Mouse (Mus musculus) urinary bladder, postnatal 14 days (tissue): ENCODE measurements around the gene Fnbp4.

Experiments used
- DNase-seq: peaks from one replicate; pipeline ENCODE4 v3.0.0; 2021; ENCODE audit warnings: low spot score

Fnbp4 gene

DNA sequence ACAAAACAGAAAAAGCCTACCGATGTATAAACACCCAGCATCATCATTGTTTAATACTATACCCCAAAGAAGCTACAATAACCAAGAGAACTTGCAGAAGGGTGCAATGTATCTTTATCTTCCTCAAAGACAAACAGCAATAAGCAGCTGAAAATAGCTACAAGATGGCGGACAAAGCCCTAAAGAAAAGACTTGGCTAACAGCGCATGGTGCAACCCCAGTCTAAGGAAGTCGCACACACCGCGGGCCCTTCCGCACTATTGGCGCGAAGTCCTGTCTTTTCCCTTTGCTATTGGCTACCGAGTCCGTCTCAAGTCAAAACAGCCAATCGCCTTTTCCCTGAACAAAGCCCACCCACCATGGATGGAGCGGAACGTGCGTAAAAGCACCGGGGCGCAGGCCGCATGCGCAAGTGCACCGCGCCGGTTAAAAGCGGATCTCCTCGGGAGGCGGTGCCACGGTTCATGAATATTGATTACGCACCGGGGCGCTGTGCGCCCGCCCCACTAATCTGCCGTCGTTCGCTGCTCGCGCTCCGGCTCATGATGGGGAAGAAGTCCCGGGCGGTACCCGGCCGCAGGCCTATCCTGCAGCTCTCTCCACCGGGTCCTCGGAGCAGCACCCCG lies at the start of gene Fnbp4:
Gene Fnbp4, plus strand, starts transcription at position 318 of the 626 bp plus-strand sequence.
- peak; percentile 98 for DNase-seq

DNA sequence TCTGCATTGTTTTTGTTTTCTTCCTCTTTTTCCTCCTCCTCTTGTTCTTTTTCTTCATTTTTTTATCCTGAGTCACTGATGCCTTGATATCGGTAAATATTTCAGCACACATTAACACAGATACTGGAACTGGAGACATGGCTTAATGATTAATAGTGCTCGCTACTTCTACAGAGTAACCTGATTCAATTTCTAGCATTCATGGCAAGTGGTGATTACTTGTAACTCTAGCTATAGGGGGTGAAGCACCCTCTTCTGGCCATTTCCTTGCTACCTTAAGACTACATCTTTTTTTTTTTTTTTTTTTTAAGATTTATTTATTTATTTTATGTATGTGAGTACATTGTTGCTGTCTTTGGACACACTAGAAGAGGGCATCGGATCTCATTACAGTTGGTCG lies 44.2 kb upstream of the Fnbp4 start:
- no peak for DNase-seq

DNA sequence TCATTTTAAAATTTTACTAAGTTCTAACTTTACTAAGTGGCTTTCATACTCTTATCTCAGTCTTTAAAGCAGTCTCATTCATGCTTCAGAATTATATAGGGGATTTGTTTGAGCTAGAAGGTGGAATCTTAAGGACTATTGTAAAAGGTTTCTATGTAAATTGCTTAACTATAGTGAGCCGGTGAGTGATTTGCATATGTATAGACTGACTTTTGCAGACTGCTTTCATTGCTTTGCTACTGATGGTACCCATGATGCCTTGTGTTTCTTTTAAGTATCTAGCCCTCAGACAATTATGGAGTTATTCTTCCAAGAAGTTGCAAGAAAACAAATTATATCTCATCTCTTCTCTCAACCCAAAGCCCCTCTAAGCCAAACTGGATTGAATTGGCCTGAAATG lies 36.6 kb upstream of the Fnbp4 start:
- no peak for DNase-seq

DNA sequence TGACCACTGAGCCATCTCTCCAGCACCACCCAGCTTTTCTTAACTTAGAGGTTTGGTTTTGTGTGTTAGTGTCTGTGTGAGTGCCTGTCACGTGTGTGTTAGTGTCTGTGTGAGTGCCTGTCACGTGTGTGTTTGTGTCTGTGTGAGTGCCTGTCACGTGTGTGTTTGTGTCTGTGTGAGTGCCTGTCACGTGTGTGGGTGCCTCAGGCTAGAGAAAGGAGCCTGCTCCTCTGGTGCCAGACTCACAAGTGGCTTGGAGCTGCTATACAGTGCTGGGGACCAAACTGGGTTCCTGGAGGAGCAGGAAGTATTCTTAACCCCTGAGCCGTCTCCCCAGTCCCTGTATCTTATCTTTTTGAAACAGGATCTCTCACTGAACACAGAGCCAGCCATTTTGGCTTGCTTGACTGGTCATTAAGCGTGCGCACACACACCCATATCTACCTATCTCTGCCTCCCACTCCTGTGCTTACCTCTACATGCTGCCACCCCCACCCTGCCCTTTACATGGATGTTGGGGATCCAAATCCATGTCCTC lies 29.5 kb upstream of the Fnbp4 start:
- DNase-seq = no peak

DNA sequence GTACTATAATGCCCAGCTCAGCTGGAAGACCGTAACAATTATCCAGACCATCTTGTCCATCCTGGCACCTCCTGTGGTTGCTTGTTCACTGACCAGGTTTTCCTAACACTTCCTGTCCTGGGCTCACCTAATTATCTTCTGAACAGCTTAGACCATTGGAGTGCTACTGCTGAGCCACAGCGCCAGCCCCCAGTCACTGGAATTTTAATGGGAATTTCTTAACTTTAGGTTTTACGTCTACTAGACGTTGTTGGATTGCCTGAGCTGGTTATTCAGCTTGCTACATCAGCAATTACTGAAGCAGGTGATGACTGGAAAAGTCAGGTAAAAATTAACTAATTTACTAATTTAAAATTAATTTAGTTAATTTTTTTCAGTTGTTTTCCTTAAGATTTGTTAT lies 27.8 kb upstream of the Fnbp4 start:
- DNase-seq = no peak

DNA sequence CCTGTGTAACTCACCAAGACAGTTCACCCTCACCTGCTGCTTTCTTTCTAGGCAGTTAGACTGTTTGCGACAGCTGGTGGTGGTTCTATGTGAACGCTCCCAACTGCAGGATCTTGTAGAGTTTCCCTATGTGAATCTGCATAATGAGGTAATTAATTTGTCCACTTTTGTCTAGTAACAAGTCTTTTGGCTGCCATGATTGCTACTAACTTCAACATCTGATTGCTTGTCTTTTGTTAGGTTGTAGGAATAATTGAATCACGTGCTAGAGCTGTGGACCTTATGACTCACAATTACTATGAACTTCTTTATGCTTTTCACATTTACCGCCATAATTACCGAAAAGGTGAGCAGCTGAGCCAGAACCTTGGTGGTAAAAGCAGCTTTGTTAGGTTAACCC lies 27.2 kb upstream of the Fnbp4 start:
- DNase-seq = no peak

DNA sequence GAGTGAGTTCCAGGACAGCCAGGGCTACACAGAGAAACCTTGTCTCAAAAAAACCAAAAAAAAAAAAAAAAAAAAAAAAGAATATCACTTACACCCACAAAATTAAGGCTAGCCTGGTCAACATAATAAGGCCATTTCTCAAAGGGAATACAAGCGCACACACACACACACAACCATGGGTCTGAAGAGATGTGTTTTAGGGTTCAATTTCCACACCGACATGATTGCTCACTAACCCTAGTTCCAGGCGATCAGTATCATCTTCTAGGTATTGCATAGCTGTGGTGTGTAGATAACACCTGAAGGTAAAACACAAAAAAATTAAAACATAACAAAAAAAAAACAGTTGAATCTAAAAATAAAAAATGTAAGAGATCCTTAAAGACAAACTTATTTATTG lies 18.4 kb upstream of the Fnbp4 start:
- no peak for DNase-seq

DNA sequence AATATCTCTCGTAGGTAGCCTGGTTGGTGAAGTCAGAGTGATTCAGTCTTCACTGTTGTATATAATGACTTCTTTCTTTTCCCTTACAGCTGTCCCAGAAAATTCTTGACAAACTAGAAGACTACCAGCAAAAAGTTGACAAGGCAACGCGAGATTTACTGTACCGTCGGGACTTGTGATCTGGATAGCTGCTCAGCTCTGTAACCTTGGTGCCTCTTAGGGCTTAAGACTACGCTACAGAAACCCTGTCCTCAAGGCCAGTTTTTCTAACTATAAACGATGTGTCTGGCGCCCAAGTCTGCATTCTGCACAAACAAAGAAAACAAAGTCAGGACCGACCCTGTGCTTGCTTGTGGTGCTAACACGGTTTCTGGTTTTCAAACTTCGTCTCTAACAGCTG lies 9.8 kb upstream of the Fnbp4 start:
- DNase-seq = no peak

DNA sequence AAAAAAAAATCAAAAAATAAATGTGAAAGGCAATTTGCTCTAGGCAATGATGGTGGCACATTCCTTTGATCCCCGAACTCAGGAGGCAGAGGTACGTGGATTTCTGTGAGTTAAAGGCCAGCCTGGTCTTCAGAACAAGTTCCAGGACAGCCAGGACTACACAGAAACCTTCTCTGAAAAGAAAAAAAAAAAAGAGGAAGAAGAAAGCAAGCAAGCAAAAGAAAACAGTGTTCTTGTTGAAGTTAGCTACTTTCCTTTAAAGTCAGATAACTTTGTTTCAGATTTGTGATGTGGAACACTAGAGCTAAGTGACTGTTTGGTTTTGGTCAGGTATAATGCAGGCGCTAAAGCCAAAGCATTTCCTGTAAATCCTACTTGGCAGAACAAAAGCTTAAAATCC lies 6.4 kb upstream of the Fnbp4 start:
- no peak for DNase-seq

DNA sequence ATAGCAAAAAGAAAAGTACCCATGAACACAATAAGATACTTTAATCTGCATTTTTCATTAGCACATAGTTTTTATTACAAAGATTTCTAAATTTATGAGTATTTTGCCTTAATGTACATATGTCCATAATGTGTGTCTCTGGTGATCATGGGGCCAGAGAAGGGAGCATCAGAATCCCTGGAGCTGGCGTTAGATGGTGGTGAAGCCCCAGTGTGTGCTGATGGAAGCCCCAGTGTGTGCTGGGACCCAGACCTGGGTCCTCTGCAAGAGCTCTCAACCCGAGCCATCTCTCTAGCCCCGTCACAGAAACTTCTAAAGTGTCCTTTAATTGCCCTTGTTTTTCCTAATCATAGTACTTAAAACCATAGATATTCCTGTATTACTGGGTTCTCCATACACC lies 5.8 kb upstream of the Fnbp4 start:
- DNase-seq = no peak

DNA sequence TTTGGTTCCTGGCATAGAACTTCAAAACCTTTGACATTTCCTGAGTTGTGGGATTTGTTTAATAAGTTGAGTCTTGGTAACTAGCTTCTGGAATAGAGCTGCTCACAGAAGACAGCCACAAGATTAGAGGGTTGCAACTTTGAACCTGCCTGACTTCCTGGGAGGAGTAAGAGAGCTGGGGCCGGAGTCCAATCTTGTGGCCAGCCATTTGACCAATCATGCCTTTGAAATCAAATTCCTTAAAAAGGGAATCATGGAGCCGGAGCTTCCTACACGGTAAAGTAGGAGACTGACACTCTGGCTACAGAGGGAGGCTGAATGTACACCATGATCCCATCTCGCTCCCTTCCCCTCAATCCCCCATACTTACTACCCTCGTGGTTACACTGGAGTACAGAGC lies 5.2 kb upstream of the Fnbp4 start:
- DNase-seq = no peak

DNA sequence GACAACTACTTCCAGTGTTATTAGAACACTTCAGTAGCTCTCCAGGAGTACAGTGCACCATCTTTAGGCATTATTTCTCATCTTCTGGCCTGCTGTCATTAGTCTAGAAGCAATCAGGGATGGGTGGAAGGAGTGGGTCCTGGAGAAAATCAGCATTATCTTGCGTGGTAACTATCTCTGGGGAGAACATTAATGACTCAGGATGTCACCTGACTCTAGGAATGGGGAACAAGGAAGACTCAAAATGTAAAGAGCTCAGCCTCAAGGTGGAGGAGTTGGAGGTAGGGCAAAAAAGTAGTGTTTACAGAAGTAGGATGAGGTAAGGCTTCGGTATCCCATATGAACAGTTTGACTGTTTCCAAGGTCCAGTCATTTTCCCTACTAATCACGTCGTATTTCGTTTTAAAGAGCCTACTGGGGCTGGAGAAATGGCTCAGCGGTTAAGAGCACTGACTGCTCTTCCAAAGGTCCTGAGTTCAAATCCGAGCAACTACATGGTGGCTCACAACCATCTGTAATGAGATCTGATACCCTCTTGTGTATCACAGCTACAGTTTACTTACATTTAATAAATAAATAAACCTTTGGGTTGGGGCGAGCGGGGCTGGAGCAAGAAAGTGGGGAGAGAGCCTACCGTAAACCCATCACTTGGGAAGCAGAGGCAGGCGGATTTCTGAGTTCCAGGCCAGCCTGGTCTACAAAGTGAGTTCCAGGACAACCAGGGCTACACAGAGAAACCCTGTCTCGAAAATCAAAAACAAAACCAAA lies 701 bp upstream of the Fnbp4 start:
- DNase-seq = no peak

DNA sequence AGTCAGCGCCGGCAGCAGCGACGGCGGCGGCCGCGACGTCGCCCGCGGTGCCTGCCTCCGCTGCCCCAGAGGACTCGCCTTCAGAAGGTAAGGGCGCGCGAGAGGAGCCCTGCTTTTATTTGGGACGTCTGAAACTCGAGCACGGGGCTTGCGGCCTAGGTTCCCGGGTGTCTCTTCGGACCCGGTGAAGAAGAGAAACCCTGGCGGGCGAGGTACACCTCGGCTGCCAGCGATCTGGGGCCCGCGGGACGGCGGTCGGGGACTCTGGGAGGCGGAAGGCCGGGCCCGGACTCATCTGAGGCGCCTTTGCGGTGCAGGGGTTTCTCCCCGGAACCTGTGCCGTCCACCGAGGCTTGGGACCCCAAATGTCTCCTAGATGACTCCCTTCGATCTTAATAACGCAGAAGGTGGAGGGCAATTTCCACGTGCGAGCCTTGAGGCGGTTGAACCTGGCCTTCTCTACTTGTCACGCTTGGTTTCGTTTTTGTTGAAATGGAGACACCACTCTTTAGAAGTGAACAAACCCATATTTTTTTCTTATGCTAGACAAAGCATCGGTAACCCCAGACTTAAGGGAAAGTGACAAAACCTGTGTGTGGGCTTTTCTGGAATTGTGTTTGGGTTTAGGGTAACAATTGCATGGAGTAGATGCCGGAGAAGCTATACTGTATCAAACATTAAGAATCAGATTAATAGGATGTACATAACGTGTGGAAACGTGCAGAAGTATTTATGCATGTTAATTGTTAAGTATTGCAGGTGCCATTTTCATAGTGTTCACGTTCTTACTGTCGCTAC lies 769 bp downstream of the Fnbp4 start:
- no peak for DNase-seq

DNA sequence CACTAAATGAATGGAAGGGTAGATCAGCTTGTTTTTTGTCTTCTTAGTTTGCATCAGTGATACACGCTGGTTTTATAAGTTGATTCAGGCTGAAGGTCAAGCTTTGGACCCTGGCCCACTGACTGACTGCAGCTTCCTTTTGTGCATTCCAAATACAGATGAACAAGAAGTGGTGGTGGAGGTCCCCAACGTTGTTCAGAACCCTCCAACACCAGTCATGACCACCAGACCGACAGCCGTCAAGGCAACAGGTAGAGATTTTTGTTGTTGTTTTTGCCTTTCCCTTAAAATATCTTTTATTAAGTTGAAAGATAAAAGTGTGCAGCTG lies 1.3 kb downstream of the Fnbp4 start:
- DNase-seq = no peak

DNA sequence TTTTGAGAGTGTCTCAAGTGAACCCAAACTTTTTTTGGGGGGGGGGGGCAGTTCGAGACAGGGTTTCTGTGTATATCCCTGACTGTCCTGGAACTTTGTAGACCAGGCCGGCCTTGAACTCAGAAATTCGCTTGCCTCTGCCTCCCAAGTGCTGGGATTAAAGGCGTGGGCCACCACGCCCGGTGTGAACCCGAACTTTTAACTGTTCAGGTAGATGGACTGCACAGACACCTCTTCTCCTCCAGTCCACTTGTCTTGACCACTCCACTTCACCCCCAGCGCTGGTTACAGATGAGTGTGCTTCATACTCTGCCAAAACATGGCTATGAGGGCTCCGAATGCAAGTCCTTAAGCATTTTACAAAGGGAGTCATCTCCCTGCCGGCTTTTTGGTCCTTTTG lies 2.0 kb downstream of the Fnbp4 start:
- no peak for DNase-seq

DNA sequence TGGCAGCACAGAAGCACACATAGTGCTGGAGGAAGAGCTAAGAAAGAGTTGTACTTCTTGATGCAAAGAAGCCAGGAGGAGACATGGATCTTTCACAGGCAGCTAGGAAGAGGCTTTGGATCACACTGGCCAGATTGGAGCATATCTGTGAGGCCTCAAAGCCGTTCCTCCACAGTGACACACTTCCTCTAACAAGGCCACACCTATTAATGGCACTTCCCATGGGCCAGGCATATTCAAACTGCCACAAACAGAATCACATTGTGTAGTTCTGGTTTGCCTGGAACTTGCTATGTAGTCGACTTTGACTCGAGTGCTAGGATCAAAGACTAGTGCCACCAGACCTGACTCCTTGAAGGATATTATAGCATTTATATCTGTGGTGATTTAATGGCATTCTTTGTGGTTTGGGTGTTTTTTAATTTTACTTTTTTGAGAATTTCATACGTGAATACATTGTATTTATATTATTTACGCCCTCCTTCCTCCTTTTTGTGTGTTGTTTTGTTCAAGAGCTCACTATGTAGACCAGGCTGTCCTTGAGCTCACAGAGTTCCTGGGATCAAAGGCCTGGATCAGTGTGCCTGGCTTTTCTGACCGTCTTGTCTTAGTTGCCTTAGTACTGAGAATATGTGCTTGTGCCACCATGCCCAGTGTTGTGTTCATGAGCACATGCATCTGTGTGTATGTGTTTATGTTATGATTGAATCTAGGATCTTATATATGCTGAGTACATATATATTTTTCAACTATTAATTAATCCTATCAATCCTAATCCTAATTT lies 4.7 kb downstream of the Fnbp4 start:
- no peak for DNase-seq

DNA sequence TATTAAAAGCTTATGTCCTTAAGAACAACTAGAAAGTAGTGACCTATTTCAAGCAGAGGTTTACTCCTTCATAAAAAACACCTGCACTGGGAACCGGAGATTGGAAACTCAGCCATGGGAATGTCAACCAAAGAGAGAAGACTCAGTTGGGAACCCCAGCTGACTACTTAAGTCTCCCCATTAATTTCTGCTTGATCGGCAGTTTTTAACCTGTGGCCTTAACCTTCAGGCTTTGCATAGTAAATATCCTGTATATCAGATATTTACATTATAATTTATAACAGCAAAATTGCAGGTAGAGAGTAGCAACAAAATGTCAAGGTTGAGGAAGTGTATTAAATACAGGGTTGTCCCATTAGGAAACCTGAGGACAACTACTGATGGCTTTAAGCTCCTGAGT lies 8.4 kb downstream of the Fnbp4 start:
- no peak for DNase-seq

DNA sequence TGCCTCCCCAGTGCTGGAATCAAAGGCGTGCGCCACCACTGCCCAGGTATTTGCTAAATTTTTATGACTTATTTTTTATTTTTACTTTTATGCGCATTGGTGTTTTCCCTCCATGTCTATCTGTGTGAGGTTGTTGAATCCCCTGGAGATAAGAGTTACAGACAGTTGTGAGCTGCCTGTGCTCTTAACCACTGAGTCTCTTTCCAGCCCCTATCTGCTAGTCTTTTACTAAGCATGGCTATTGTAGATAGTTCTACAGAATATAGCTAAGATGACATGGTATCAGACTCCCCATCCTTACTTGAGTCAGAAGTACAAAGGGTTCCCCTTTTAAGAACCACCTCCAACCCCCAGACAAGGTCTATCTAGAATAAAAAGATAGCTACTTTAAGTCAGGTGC lies 9.0 kb downstream of the Fnbp4 start:
- no peak for DNase-seq

DNA sequence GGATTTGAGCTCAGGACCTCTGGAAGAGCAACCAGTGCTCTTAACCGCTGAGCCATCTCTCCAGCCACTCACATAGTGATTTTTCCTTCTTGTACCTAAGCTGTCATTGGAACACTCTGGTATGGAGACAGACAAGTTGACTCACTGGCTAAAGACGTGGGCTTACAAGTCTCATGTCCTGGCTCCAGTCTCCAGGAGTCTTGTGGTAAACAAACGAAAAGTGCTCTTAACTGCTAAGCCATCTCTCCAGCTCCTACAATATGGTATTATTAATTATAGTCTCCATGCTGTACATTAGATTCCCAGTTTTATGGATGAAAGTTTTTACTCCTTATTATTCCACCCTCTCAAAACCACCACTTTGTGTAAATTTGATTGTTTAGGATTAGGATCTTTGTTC lies 20.0 kb downstream of the Fnbp4 start:
- DNase-seq = no peak

DNA sequence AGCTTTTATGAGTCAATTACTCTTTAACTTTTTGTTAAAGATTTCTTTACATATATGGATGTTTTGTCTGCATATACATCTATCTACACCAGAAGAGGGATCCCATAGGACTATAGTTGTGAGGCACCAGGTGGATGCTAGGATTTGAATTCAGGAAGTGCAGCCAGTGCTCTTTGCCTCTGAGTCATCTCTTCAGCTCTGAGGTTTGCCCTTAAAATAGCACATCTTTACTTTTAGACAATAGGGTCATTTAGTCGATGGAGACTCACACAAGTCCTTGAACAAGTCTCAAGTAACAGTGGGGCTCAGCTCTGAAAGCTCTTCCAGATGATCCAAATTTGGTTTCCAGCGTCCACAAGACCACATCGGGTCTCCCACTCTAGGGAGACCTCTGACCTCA lies 36.2 kb downstream of the Fnbp4 start:
- no peak for DNase-seq

DNA sequence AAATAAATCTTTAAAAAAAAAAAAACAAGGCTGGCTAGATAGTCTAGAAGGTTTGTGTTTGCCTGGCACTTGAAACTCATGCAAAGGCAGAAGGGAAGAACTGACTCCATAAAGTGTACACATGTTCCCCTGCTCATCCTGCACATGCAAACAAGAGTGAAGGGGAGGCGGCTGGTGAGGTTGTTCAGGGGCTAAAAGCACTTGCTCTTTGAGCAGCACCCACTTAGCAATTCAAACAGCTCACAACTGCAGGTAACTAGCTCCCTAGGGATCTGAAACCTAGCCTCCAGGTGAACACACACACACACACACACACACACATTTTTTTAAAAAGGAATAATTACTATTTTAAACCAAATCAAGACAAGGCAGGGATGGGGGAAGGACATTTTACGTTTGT lies 36.8 kb downstream of the Fnbp4 start:
- DNase-seq = no peak

DNA sequence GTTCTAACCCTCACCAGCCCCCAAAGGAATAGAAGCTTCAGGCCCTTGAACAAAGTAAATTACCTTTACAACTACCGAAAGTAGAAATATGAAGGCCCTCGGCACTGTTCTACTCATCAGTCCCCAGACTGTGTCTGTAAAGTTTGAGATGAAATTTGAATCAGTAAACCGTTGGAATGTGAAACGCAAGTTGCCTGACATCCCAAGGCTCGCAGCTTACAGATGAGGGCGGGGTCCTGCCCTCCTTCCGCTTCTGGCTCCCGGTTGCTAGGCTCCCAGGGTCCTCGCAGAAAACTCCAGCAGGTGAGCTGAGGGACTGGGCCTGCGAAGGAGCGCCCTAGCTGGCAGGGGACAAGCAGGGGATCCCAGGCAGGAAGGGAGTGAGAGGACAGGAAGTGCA lies 37.3 kb downstream of the Fnbp4 start, which contains the start of gene Agbl2:
Gene Agbl2, plus strand, starts transcription at position 270 of the 400 bp plus-strand sequence.
- peak; percentile 24 for DNase-seq
